Mouse (Mus musculus) c-Kit-positive CD71-negative TER-119-negative erythroid progenitor cells, embryonic 14.5 days (primary cell): ENCODE data around the gene Psma4.

ENCODE experiments used
- DNase-seq: peaks from one replicate; pipeline ENCODE4 v3.0.0-alpha.2; 2013; ENCODE audit warnings: low read depth

Psma4 gene

DNA sequence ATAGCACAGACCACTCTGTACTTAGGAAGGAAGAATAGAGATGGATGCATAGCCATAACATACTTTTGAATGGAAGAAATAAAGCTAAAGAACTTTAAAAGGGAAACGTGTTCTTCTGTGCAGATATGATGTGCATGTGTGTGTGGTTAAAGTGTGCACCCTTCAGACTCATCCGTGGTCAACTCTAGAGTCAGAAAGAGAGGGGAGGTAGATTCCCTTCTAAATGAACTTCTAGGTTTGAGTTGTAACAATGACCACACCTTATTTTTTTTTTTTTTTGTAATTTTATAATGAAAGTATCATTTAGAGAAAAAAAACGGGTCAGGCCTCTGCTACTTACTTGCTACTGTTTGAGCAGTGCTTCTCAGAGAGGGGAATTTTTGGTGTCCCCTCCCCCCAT is 39.8 kb downstream of the Psma4 start:
- no peak for DNase-seq

DNA sequence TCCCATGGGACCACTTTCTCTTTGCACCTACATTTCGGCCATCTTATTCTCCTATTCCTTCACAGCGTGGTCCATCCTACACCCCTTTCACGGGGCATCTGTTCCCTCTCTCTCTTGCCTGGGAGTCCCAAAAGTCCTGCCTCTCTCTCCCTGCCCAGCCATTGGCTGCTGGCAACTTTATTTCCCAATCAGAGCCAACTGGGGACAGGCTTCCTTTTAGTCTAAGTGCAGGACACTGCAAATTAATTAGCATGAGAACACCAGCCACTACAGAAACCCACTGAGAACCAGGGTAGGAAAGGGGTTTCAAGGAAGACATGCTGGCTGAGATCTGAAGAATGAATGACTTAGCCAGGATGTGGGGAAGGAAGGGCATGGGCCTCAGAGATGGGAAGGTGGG is 43.8 kb downstream of the Psma4 start:
- no peak for DNase-seq

DNA sequence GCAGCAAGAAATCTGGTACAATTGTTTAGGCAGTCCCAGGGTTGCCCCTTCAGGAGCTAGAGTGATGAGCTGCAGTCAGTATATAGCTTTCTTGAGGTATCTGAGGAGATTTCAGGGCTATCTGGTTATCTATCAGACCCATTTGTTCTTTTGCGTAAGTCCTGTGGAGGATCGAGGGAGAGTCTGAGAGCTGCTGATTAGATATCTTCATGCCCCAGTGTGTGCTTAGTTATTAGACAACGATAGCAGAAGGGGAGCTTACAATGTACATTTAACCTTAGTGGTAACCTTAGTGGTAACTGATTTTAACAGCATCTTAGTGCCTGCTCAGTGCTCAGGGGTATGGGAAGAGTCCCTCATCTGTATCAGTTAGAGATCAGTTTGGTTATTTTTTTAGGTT is 45.1 kb downstream of the Psma4 start:
- DNase-seq = no peak

DNA sequence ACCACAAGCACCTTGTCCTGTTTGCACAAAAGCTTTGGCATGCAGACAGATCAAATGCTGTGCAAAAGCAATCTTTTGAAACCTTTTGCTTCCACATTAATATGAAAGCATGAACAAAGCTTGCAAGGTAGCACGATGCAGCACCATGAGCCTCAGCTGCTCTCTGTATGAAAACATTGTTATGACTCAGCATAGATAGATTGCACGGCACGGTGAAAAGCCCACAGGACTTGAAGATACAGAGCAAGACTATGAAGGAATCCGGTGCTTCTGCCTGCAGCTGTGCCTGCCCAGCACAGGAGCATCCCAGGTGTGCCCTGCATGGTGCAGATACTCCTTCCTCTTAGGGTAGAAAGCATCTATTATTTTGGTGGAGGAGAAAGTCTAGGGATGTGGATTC is 53.0 kb downstream of the Psma4 start:
- no peak for DNase-seq
